Mouse (Mus musculus) WW6 (cell line): ENCODE measurements at regions not wholly inside any gene's neighbourhood (a gene's known extent, or its start where the extent isn't known, plus 50 kb on each side); places are given as distances from the start of the nearest gene placed in this dataset.
A peak's percentile ranks its signal among the peaks of the same experiment; 100 is the strongest.

Source experiments
- DNase-seq: peaks from one replicate; pipeline ENCODE4 v3.0.0-alpha.2; 2013; ENCODE audit warnings: low read depth, low spot score

- DNase-seq = no peak
These were observed 307.6 kb downstream of the Sox4 start for GRCm38 (mm10) chr13:28645881-28646280.

GRCm38 (mm10) chr13:28644846-28645574, 308.5 kb downstream of the Sox4 start:
- DNase-seq = no peak

GRCm38 (mm10) chr13:28640826-28641225, 312.7 kb downstream of the Sox4 start:
- no peak for DNase-seq

GRCm38 (mm10) chr13:28635230-28635950, 318.1 kb downstream of the Sox4 start:
- DNase-seq = no peak

- peak; percentile 11 for DNase-seq
These were observed 319.9 kb downstream of the Sox4 start for GRCm38 (mm10) chr13:28633541-28634041.

GRCm38 (mm10) chr13:28629431-28630331, 323.8 kb downstream of the Sox4 start:
- DNase-seq = no peak

- DNase-seq = no peak
These were observed 324.8 kb downstream of the Sox4 start for GRCm38 (mm10) chr13:28628751-28629150.

GRCm38 (mm10) chr13:28618961-28619360, 334.6 kb downstream of the Sox4 start:
- DNase-seq = no peak

- no peak for DNase-seq
These were observed 336.0 kb downstream of the Sox4 start for GRCm38 (mm10) chr13:28617503-28617902.

GRCm38 (mm10) chr13:28616645-28617381, 336.7 kb downstream of the Sox4 start:
- DNase-seq = no peak

GRCm38 (mm10) chr13:28607551-28608114, 345.9 kb downstream of the Sox4 start:
- DNase-seq = no peak

GRCm38 (mm10) chr13:28606651-28607050, 346.9 kb downstream of the Sox4 start:
- DNase-seq = no peak

- no peak for DNase-seq
These were observed 347.7 kb downstream of the Sox4 start for GRCm38 (mm10) chr13:28605833-28606232.

GRCm38 (mm10) chr13:28604016-28604415, 346.7 kb downstream of the Gm11361 start:
- DNase-seq = no peak

- no peak for DNase-seq
These were observed 343.5 kb downstream of the Gm11361 start for GRCm38 (mm10) chr13:28600792-28601191.

GRCm38 (mm10) chr13:28596367-28596766, 339.0 kb downstream of the Gm11361 start:
- no peak for DNase-seq

- DNase-seq = no peak
These were observed 334.8 kb downstream of the Gm11361 start for GRCm38 (mm10) chr13:28592176-28592575.

GRCm38 (mm10) chr13:28587977-28588376, 330.6 kb downstream of the Gm11361 start:
- DNase-seq = no peak

GRCm38 (mm10) chr13:28586693-28587092, 329.4 kb downstream of the Gm11361 start:
- no peak for DNase-seq

- DNase-seq = no peak
These were observed 328.8 kb downstream of the Gm11361 start for GRCm38 (mm10) chr13:28586140-28586539.

- DNase-seq = no peak
These were observed 326.3 kb downstream of the Gm11361 start for GRCm38 (mm10) chr13:28583617-28584016.
